Mouse (Mus musculus): ENCODE measurements around the gene Gm20388. TPM values are rescaled to one million over a fixed set of nuclear protein-coding genes. Genes with fewer than 3 reads are reported as not detected.

The Gm20388 gene
- polyA plus RNA-seq, 1 experiment: 18.7 TPM

DNA sequence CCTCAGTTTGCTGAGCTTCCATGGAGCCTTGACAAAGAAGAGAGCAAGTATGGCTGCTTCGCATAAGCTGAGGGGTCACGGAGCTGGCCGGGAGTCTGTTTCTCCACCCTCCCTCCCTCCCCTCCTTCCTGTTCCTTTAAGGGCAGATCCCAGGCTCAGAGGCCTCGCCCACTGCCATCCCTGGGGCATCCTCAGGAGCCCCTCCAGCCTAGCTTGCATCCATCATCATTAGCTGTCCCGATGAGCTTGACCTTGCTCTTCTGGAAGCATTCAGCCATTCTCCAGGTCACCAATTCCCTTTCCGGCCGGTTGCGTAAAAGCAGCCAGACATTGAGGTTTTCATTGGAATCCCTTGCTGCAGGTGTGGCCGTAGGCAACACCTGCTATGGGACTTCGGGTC is 2144.7 kb downstream of the Gm20388 start:
- TF ChIP-seq CTCF (IDR thresholded peaks at IDR 0.05; ENCODE audit: borderline replicate concordance, insufficient read depth, low read depth, low read length): no peak
- no peak for TF ChIP-seq POLR2A (IDR thresholded peaks at IDR 0.05; ENCODE audit: borderline replicate concordance, insufficient read depth, low read length)
- no peak overlapping the region for H3K4me3 ChIP-seq (replicated peaks; ENCODE audit: insufficient read depth, low read depth, low read length)
- no peaks in the 10 kb centered on the region for H3K27me3 ChIP-seq (ENCODE audit: control insufficient read depth, insufficient read depth, low read length)
- H3K4me1 ChIP-seq (ENCODE audit: control insufficient read depth, insufficient read depth, low read length): peaks cover 8% of the 10 kb centered on the region
- 86% methylated on average over 10 of the region's 10 CpGs for WGBS
- DNase-seq: no peak
- no peak overlapping the region for H3K27ac ChIP-seq (ENCODE audit: insufficient read depth, low read length)

DNA sequence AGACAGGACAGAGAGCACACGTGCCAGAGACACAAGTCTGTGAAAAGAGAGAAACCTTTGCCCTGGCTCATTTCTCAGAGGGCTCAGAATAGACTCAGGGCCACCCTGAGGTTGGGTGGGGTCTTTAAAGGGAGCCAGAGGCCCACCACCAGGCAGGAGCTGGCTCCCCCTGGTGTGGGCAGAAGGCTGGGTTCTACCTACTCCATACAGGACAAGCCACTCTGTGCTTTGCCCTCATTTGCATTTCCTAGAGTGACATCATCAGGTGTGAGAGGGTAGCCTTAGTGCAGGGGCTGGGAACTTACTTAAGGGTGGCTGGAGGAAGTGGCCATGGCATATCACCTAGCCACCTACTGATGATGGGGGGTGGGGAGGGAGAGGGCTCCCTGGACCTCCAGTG is 2145.5 kb downstream of the Gm20388 start:
- Histone ChIP-seq H3K4me3 (replicated peaks; ENCODE audit: insufficient read depth, low read depth, low read length) (no peak overlapping the region), H3K27me3 (ENCODE audit: control insufficient read depth, insufficient read depth, low read length) (no peaks in the 10 kb centered on the region), H3K27ac (ENCODE audit: insufficient read depth, low read length) (no peak overlapping the region), H3K4me1 (ENCODE audit: control insufficient read depth, insufficient read depth, low read length) (peaks cover under 1% of the 10 kb centered on the region; the same call in 1 of the 2 replicates)
- TF ChIP-seq CTCF (IDR thresholded peaks at IDR 0.05; ENCODE audit: borderline replicate concordance, insufficient read depth, low read depth, low read length) (no peak), POLR2A (IDR thresholded peaks at IDR 0.05; ENCODE audit: borderline replicate concordance, insufficient read depth, low read length) (no peak)
- DNase-seq: no peak
- 70% methylated on average over 1 of the region's 1 CpGs for WGBS

DNA sequence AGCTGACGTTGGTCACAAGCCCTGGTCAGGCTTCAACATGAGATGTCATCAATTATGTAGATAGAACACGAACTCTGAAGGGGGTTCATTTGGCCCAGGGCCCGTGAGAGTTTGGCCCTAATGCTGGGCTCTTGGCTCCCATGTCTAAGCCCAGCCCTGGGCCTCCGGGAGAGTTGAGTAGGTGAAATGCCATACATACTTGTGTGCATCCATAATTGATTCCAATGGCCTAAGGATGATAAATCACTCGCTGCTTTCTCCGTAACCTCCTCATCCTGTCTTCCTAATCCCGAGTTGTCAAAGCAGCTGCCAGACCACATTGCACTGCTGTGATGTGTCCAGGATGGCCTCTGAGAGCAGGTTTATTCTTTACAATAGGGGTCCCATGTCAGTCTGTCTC is 2146.2 kb downstream of the Gm20388 start:
- WGBS: 77% methylated on average over 7 of the region's 7 CpGs
- Histone ChIP-seq H3K4me3 (replicated peaks; ENCODE audit: insufficient read depth, low read depth, low read length) (no peak overlapping the region), H3K27ac (ENCODE audit: insufficient read depth, low read length) (no peak overlapping the region), H3K4me1 (ENCODE audit: control insufficient read depth, insufficient read depth, low read length) (no peaks in the 10 kb centered on the region), H3K27me3 (ENCODE audit: control insufficient read depth, insufficient read depth, low read length) (no peaks in the 10 kb centered on the region)
- DNase-seq: no peak
- TF ChIP-seq CTCF (IDR thresholded peaks at IDR 0.05; ENCODE audit: borderline replicate concordance, insufficient read depth, low read depth, low read length) (no peak), POLR2A (IDR thresholded peaks at IDR 0.05; ENCODE audit: borderline replicate concordance, insufficient read depth, low read length) (no peak)

DNA sequence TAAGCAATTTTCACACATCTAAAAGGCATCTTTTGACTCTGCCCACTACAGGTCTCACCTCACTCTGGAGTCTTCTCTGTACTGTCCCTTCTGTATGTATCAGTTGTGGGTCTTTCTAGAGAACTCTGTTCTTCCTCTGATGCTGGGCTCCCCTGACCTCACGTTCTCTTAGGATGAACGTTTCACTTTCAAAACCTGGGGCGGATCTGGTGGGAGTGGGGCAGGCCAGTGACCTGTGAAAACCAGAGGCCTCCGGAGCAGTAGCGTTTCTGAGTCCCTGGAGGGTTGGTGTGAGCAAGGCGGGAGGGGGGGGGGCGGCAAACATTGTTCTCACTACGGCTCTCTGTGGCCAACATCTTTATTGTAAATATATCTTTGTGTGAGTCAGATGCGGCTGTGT is 2147.9 kb downstream of the Gm20388 start:
- H3K27me3 ChIP-seq (ENCODE audit: control insufficient read depth, insufficient read depth, low read length): no peaks in the 10 kb centered on the region
- no peak overlapping the region for H3K4me3 ChIP-seq (replicated peaks; ENCODE audit: insufficient read depth, low read depth, low read length)
- TF ChIP-seq POLR2A (IDR thresholded peaks at IDR 0.05; ENCODE audit: borderline replicate concordance, insufficient read depth, low read length): no peak
- no peak for TF ChIP-seq CTCF (IDR thresholded peaks at IDR 0.05; ENCODE audit: borderline replicate concordance, insufficient read depth, low read depth, low read length)
- DNase-seq: no peak
- WGBS: 62% methylated on average over 9 of the region's 9 CpGs
- H3K27ac ChIP-seq (ENCODE audit: insufficient read depth, low read length): no peak overlapping the region
- no peaks in the 10 kb centered on the region for H3K4me1 ChIP-seq (ENCODE audit: control insufficient read depth, insufficient read depth, low read length)

DNA sequence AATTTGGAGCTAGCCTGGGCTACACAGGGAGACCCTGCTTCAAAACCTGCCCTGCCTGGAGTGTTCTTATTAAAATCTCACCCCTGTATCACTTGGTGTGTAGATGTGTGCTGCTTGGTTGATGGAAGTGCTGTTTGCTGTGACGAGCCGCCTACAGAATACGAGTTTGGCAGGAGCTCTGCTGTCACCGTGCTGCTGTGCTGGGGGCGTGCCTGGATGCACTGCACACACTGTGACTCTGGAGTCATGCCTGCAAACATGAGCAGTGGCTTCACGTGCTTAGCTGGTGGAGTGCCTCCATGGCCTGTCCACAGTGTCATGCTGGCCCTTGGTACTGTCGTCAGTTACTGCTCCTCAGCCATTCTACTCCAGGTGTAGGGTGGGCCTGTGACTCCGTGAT is 2148.3 kb downstream of the Gm20388 start:
- TF ChIP-seq POLR2A (IDR thresholded peaks at IDR 0.05; ENCODE audit: borderline replicate concordance, insufficient read depth, low read length): no peak
- TF ChIP-seq CTCF (IDR thresholded peaks at IDR 0.05; ENCODE audit: borderline replicate concordance, insufficient read depth, low read depth, low read length): no peak
- no peak overlapping the region for H3K27ac ChIP-seq (ENCODE audit: insufficient read depth, low read length)
- no peak overlapping the region for H3K4me3 ChIP-seq (replicated peaks; ENCODE audit: insufficient read depth, low read depth, low read length)
- peaks cover 3% of the 10 kb centered on the region for H3K4me1 ChIP-seq (ENCODE audit: control insufficient read depth, insufficient read depth, low read length)
- 55% methylated on average over 8 of the region's 8 CpGs for WGBS
- H3K27me3 ChIP-seq (ENCODE audit: control insufficient read depth, insufficient read depth, low read length): no peaks in the 10 kb centered on the region
- DNase-seq: no peak

DNA sequence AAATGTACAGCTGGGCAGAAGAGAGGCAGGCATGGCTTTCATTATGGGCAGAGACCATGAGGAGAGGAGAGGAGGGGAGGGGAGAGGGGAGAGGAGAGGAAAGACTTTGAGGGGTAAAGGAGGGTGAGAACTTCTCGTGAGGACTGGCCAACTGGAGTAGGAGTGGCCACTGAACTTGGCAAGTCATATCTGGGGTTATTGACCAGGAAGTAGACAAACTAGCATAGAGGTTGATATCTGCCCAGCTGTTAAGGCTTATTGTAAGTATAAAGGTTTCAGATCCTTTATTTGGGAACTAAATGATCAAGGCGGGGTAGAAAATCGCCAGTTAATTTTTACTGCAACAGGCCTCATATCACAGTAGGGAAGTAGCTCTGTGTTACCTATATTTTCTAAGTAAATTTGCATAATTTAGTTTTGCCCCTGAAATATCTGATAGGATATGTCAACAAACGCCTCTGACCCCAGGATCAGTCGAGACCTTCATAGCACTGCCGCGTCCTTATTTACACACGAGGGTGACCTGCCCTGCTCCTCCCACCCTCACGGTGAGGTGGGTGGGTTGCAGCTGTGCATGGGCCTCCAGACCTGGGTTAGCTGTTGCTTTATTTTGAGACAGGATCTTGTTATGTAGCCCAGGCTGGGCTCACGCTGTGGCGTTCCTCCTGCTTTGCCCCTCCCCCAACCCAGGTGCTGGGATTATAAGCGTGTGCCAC is 2152.0 kb downstream of the Gm20388 start:
- DNase-seq: no peak
- H3K27me3 ChIP-seq (ENCODE audit: control insufficient read depth, insufficient read depth, low read length): no peaks in the 10 kb centered on the region
- WGBS: 89% methylated on average over 12 of the region's 12 CpGs
- no peak overlapping the region for H3K4me3 ChIP-seq (replicated peaks; ENCODE audit: insufficient read depth, low read depth, low read length)
- TF ChIP-seq POLR2A (IDR thresholded peaks at IDR 0.05; ENCODE audit: borderline replicate concordance, insufficient read depth, low read length): no peak
- TF ChIP-seq CTCF (IDR thresholded peaks at IDR 0.05; ENCODE audit: borderline replicate concordance, insufficient read depth, low read depth, low read length): no peak
- peaks cover 6% of the 10 kb centered on the region for H3K4me1 ChIP-seq (ENCODE audit: control insufficient read depth, insufficient read depth, low read length)
- no peak overlapping the region for H3K27ac ChIP-seq (ENCODE audit: insufficient read depth, low read length)

DNA sequence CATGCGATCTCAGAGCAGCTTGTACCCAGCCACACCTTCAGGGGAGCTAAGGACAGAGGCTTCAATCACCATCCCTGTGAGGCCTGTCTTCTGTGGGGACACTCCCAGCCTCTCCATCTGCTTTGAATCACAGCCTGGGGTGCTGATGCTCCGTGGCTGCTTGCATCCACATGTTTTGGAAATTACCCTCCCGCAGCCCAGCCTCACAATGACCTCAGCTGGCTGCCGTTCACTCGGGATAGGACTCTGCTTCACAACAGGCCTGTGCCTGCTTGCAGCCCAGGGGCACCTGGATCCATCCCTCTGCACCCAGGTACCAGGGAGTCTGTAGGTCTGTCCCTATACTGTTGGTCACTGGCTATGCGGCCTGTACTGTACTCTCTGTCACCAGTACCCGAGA is 2153.7 kb downstream of the Gm20388 start:
- 66% methylated on average over 7 of the region's 7 CpGs for whole genome bisulfite sequencing
- H3K4me1 ChIP-seq (ENCODE audit: control insufficient read depth, insufficient read depth, low read length): peaks cover 6% of the 10 kb centered on the region
- no peak overlapping the region for H3K4me3 ChIP-seq (replicated peaks; ENCODE audit: insufficient read depth, low read depth, low read length)
- DNase-seq: no peak
- TF ChIP-seq CTCF (IDR thresholded peaks at IDR 0.05; ENCODE audit: borderline replicate concordance, insufficient read depth, low read depth, low read length) (no peak), POLR2A (IDR thresholded peaks at IDR 0.05; ENCODE audit: borderline replicate concordance, insufficient read depth, low read length) (no peak)
- no peak overlapping the region for H3K27ac ChIP-seq (ENCODE audit: insufficient read depth, low read length)
- no peaks in the 10 kb centered on the region for H3K27me3 ChIP-seq (ENCODE audit: control insufficient read depth, insufficient read depth, low read length)

DNA sequence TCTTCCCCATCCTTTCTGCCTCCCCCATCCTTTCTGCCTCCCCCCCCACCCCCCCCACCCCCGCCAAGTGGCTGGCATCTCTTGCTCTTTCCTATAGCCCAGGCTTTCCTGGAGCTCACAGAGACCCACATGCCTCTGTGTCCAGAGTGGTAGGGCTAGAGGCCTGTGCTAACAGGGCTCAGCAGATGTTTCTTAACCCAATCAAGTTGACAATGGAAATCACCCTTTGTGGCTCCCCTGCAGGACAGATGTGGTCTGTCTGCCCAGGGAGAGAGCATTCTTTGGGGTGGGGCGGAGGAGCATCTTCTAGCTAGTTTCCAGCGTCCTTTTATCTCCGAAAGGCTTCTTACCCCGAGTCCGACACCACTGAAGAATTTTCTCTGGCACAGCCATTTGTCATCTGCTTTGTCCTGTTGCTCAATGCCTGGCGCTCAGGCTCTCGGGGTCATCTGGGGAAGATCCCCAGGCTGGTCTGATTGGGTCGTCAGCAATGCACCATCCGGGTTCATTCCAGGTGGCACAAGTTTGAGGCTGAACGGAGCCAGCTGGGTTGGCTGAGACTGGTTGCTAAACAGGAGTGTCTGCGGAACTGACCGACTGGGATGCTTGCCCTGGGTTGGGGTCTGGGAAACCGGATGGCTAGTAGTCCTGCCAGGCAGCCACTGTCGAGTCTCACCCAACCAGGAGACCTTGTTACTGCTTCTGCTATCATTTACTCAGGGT is 2157.3 kb downstream of the Gm20388 start:
- no peak overlapping the region for H3K4me3 ChIP-seq (replicated peaks; ENCODE audit: insufficient read depth, low read depth, low read length)
- DNase-seq: no peak
- H3K27ac ChIP-seq (ENCODE audit: insufficient read depth, low read length): no peak overlapping the region
- 41% methylated on average over 15 of the region's 15 CpGs for WGBS
- peaks cover 6% of the 10 kb centered on the region for H3K4me1 ChIP-seq (ENCODE audit: control insufficient read depth, insufficient read depth, low read length)
- TF ChIP-seq POLR2A (IDR thresholded peaks at IDR 0.05; ENCODE audit: borderline replicate concordance, insufficient read depth, low read length): no peak
- no peaks in the 10 kb centered on the region for H3K27me3 ChIP-seq (ENCODE audit: control insufficient read depth, insufficient read depth, low read length)
